Mouse (Mus musculus) heart, adult 18-20 months (tissue): Measurements from ENCODE around the gene Snx20. TPM values are rescaled to one million over a fixed set of nuclear protein-coding genes. Genes with fewer than 3 reads are reported as not detected.
A peak's percentile ranks its signal among the peaks of the same experiment; 100 is the strongest.

Experiments used
- DNase-seq, 2 experiments: peaks; one replicate each; pipeline ENCODE4 v3.0.0; 2021 to 2022; ENCODE audit warnings: mixed read lengths in 1 of 2
- long read RNA-seq, 2 experiments: library from polyadenylated mRNA; stranded (forward); transcript quantifications; one replicate each; pipeline ENCODE4 v2.0.0; 2021
- total RNA-seq, 2 experiments: library from RNA; stranded (reverse); gene quantifications; 2 replicates each; pipeline ENCODE4 v1.2.3; 2021

Gene Snx20
- total RNA-seq: 1 to 10 TPM; 1.1 to 3.0 TPM
- long read RNA-seq, experiment 1: 0 reads
- long read RNA-seq, experiment 2, partial matches to known transcripts: 0 of 1 reads
- long read RNA-seq, experiment 2, other reads (novel, unspliced or antisense): 0 of 1 reads

DNA sequence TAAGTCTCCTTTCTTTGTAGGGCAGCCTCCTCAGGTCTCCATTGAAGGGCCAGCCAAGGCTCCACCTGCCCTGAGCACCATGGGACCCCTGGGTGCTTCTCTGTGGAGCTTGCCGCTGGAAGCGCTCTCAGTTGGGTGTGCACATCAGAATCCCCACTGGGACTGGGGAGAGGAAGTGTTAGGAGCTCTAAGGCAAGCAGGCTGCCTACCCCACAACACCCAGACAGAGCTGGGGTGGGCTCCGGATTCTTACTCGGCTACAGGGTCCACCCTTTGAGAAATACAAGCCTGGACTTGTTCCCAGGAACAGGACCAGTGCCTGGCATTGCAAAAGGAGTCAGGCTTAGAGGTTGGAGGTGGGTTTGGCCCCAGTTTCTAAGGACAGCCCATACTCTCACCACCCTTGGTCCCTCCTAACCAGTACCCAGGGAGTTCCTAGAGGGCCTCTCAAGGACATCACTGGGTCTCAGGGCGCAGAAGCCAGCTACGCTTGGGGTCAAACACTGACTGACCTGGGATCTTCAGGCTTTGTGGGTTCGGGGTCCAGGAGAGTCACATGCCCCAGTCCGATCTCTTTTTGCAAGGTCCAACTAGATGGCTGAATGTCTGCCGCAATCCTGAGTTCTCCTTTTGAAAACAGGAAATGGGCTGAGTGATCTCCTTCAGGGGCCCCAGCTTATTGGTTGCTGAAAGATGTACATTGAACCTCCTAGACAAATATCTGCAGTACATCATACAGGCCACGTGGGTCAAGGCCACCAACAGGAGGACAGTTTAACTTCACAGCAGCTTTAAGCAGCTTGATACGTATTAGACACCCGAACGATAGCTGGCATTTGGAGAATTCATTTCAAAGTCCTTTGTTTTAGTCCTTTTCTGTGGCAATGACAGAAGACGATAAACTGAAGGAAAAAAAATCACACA, at the start of gene Snx20:
TSS of gene Snx20 (minus strand) at position 655 of the 924 bp plus-strand sequence.
- DNase-seq: peak; percentile 48 to 65

DNA sequence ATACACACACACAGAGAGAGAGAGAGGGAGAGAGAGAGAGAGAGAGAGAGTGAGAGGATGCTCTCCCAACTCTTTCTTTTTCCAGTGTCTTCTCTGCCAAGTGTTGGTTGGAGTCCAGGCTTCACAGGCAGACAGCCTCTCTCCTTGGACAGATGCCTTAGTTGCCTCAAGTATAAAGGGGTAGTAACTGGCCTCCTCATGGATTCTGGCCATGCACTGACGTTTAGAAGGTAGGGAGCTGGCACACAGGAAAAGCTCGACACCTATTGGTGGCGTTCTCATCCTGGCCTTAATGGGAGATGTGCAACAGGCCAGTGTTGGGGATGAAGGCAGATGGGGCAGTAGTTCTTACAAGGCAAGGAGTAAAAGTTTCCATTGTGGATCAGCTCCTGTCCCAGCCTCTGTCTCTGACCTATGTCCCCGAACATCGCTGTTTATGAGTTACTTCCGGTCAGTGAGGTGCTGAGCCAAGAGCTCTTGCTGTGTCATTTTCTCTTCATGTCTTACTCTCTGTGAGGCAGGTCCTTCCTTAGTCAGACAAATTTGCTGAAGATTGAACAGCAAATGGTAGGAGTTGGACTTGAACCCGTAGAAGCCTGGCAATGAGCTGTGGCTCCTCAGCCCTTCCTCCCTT, 47.8 kb upstream of the Snx20 start:
- no peak for DNase-seq

DNA sequence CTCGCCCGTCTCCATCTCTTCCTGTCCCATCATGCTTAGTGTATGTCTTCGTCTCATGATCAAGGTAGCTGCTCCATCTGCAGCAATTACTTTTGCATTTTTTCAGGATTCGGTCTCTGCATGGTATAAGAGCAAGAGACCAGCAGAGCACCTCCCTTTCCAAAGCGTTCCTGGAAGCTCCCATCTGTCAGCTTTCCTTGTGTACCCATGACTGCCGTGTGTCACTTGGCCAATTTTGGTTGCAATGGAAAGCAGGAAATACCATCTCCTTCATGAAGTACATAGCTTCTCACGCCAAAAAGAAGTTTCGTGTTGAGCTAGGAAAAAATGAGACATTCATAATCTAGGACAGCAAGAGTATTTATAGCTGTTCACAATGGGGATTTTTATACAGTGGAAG, 45.1 kb upstream of the Snx20 start:
- DNase-seq: no peak

DNA sequence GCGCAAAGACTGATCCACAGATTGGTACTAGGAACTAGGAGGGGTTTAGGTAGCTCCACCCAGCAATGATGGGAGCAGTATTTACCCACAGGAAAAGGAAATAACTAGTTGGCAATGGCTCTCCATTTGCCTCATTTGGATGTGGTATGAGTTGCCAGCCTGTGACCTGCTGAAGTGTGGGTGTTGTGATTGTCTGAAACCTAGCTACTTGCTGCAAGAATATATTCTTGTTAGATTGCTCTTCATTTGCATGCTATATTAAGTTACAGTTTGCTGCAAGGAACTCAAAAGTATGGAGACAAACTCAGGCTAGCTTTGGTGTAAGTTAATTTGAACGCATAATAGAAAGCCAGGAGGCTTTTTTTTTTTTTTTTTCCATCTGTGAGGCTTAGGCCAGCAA, 44.6 kb upstream of the Snx20 start:
- no peak for DNase-seq

DNA sequence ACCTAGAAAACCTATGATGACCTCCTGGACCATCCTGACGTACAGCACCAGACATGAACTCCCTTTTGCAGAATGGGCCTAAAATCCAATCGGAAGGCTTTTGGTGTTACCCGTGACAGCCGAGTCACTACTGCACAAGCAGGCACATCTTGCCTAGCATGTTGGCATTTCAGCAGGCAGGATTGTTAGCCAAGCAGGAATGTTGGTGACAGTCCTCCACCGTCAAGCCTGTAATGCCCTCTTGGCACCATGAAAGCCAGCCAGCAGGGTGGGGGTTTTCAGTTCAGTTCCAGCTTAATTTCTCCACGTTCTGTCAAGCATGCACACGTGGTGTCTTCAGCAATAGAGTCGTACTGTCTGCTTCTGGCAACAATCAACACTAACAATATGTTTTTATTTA, 41.1 kb upstream of the Snx20 start:
- DNase-seq: no peak

DNA sequence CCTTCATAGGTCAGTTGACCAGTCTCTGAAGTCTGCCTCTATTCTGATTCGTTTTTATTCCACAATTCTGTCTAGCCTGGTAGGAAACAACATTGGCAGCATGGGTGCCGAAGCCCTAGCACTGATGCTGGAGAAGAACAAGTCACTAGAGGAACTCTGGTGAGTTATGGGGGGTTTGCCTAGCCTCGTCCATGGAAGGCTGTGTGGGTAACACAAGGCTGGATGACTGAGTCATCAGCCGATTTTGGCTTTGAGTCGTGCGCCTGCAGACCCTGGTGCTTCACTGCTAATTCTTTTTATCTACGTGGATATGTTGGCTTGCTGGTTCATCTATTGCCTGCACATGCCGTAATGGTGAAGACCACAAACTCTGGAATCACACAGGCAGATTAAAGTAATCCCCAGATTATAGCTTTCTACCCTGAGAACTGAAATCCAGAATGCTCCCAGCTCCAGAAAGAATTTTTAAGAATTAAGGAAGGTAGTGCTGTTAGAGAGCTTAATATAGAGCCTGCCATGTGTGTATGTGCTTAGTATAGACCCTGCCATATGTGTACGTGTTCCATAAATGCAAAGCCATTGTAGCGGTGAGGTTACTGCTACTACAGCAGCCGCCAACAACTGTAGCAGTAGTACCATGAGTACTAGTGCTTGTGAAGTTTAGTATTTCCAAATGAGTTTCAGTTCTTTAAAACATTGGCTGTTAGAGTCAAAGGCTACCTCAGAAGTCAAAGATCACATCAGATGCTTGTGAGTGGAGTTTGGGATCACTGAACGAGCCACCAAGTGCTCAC, 39.6 kb upstream of the Snx20 start:
- no peak for DNase-seq

DNA sequence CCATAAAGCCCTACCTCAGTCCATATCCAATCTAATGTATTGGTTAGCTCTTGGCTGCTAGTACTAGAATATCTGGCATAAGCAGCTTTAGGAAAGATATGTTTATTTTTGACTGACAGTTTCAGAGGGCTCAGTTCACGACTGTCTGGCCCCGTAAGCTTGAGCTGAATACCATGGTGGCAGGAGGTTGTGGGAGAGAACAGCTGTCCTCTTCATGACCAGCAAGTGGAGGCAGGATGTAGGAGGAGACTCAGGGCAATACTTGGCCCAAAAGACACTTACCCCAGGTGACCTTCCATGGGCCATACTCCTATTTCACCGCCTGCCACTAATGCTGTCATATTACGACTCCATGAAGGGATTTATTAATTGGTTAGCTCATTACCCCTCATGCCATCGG, 37.9 kb upstream of the Snx20 start:
- no peak for DNase-seq

DNA sequence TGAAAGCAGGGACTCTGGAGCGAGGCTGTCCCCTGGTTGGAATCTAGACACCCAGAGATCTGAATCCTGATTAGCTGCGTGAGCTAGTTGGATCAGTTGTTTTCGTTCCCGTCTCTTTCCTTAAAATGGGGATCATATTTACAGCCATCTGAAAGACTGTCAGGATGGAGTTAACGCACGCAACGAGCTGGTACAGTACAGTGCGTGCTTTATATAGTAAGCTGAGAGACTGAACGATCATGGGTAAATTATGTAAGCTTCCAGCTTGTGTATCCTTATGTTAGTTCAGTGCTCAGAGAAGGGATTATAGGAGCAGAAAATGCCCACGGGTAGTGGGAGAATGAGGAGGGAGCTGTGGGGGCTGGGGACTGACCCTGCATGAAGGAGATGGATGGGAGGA, 35.6 kb upstream of the Snx20 start:
- DNase-seq: no peak

DNA sequence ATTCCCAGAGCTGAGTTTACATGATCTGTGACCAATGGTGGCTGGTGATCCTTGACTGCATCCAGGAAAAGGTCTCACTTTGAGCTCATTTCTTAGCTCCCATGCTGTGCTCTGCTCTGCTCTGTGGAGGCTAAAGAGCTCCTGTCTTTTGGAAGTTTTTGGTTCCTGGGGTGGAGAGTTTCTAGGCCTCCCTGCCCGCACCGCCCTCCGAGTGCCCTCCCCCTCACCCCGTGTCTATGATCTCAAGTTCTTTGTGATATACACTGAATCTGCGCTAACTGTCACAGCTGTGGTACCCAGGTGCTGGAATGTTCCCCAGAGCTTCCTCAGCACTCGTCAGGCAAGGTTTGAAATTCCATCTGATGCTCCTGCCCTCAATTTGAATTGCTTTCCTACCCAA, 34.9 kb upstream of the Snx20 start:
- no peak for DNase-seq

DNA sequence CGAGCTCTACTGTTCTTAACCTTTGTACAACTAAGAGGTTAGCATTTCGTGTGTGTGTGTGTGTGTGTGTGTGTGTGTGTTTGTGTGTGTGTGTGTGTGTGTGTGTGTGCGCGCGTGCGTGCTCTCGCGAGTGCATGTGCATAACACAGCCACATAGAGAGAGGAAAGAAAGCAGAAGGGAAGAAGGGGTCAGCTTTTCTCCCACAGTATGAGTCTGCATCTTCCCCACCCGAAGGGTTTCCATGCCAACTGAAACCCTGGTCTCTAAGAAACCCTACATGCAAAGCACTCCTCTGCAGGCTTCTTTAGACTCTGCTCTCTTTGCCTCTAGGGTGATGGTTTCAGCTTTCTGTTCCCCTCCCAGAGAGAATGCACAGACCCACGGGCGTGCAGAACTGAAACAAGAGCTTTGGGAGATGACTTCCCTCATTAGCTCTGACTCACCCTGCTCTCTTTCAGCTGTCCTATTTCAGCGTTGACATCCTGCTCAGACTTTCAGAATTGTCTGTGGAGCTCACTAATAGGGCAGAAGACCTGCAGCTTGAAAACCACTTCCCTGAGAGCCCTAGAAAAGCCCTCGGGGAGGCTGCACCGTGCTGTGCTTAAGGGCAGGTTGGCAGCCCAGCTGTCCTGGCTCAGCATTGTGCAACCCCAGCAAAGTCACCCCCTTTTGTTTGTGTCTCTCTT, 32.6 kb upstream of the Snx20 start:
- peak in 1 of 2 experiments; percentile 72 for DNase-seq

DNA sequence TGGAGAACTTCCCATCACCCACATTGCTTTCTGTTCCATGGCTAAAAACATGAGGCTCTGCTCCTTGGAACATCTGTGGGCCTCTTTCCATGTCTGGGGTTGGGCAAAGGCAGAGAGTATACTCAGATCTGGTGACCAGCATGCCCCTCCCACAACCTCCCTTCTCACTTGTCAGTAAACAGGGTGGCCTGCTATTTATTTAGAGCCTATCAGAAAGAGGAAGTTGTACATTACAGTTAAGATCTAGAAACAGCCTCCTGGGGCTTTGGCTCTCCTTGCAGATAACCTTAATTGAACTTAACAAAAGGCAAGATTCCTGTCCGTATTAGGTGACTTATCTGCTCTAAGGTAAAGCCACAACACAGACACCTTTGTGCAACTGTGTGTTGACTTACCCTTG, 30.5 kb upstream of the Snx20 start:
- peak; percentile 40 to 75 for DNase-seq

DNA sequence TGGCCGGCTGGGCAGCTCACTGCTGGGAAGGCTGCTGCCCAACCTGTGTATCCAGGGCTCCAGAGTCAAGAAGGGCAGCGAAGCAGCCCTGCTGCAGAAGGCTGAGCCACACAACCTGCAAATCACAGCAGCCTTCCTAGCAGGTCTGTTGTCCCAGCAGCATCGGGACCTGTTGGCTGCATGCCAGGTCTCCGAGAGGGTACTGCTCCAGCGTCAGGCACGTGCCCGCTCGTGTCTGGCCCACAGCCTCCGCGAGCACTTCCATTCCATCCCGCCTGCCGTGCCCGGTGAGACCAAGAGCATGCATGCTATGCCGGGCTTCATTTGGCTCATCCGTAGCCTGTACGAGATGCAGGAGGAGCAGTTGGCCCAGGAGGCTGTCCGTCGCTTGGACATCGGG, 29.0 kb upstream of the Snx20 start:
- no peak for DNase-seq

DNA sequence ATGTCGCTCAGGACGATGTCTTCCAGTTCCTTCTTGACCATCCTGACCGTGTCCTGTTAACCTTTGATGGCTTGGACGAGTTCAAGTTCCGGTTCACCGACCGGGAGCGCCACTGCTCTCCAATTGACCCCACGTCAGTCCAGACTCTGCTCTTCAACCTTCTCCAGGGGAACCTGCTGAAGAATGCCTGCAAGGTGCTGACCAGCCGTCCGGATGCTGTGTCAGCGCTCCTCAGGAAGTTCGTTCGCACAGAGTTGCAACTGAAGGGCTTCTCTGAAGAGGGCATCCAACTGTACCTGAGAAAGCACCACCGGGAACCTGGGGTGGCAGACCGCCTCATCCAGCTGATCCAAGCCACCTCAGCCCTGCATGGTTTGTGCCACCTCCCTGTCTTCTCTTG, 28.2 kb upstream of the Snx20 start:
- no peak for DNase-seq

DNA sequence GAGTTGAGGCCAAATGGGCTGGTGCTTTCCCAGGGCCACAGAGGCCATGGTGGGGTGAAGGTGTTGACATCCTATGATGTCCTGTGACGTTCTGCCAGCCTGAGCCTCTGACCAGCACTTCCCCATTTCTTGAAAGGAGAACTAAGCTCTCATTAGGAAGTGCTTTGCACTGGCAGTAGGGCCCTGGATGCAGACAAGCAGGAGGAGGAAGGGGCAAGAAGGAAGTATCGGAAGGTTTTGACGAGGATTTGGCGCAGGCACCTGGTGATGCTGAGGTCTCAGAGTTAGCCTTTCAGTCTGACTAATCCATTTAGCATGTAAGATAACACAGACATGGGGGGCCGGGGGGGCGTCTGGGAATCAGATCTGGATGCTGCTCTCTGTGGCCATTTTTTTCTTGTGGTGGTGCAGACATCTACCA, 26.5 kb upstream of the Snx20 start:
- DNase-seq: peak in 1 of 2 experiments; percentile 51

DNA sequence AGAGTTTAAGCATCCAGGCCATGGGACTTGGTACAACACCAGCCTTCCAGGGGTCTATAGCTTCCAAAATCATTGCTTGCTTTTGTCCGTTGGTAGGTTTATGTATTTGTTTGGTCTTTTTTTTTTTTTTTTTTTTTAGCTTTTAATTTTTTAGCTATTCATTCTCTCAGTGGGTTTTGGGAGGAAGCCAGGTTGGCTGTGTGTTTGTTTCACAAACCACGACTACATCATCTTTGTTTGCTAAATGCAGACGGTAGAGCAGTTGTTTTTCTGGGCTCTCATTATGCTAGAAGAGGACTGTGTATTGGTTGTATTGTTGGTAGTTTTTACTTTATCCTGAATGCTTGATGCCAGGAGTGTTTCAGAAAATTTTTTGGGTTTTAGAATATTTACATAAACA, 23.9 kb upstream of the Snx20 start:
- no peak for DNase-seq

DNA sequence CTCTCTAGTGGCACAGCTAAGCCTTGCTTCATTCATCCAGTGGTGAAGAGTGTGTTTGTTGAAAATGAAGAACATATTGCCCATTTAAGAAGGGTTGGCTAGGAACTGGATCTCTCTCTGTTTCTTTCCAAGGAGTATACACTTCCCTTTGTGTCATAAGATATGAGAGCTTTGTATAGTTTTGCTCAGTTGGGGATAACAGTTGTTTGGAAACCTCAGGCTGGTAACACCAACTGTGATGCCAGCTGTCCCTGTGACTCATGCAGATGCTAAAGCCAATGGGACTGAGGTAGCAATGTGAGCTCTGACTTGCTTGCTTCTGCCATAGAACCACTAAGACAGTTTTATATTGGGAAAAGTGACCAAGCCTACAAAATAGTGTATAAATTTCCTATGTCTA, 19.4 kb upstream of the Snx20 start:
- DNase-seq: no peak

DNA sequence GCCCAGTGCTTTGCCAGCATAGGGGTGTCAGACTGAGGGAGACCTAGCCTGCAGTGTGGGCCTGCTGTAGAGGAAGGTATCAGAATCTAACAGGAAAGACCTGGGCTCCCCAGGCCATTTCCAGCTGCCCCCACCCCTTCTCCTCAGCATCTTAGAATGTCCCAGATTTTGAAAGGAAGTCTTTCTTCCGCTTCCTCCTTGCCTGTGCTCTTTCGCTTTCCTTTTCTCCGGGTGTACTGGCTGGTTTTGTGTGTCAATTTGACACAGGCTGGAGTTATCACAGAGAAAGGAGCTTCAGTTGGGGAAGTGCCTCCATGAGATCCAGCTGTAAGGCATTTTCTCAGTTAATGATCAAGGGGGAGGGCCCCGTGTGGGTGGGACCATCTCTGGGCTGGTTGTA, 15.2 kb upstream of the Snx20 start:
- DNase-seq: peak; percentile 39 to 61

DNA sequence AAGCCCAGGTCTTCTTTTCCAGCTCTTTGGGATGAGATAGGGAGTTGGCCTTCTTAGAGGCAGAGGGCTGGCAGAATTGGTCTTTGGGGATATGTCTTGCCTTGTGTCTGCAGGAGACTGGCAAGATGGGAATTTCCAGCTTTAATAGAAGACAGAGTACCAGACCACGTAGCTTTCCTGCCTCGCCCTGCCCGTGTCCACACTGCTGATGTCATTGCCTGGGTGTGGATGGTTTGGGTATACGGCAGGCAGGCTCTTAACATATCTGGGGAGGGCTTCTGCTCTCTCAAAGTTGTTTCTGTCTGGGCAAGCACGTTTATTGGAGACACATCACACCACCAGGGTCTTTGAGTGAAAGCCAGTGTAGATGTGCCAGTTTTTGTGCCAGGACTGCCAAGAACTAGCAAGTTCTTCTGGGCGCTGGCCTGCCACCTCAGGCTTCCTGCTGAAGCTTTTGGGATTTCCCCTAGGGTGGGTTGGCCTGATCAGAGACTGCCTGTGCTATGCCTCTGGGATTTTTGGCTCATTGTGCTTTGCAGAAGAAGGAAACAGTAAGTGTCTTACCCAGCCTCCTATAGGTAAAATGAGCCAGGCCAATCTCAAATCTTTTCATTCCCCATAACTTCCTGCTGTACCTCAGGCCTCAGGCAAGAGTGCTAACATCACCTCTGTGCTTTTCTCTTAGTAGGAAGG, 14.2 kb upstream of the Snx20 start:
- DNase-seq: peak in 1 of 2 experiments; percentile 33

DNA sequence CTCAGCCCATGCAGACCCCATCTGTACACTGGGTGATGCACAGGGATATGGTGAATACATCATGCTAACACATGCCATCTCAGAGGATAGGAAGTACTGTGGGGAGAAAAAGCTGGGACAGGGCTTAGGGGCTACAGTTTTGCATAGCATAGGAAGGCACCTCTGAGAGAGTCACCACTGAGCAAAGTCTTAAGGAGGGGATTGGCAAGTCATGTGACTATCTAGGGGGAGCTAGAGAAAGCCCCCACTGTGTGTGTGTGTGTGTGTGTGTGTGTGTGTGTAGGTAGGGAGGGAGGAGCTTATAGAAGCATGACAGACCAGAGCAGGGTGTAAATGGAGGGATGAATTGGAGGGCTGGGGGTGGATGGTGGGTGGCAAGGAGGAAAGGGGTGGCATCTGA, 12.4 kb upstream of the Snx20 start:
- no peak for DNase-seq

DNA sequence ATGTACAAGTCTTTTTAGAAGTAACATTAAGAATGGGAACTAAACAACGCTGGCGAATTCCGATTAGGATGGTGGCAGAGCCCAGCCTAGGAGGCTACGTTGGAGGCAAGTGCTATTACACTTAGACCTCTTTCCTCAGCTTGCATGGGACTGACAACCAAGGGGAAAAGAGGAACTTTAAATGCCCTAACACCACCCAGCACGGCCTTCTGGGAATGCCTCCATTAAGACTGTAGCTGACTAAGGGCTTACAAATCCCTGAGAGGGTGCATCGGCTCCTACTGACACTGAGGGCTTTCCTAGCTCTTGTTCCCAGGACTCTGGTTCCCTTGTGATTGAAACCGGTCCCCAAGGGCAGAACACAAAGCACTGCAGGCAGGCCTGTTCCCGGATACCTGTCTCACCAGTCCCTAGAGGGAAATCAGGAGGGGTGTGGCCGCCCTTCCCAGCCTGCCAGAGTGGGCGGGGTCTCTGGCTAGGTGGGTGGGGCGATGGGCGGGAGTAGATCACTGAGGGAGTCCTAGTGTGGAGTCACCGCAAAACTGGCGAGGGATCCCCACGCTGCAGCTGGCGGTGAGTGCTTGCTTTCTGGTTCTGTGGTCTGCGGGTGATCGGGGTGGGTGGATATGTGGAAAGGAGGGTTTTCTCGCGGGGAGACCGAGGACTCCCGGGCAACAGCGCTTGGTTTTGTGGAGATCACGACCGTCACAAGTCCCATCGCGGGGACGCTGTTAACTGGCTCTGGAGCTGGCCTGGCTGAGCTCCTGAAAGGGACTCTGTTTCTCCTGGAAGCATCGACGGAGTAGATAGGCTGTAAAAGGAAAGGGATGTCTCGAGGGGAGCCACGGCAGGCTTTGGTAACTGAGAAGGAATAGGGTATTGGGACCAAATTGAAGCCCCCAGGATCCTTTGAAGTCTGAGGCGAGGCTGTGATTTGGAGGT, 11.2 kb upstream of the Snx20 start, which contains the start of gene Nod2:
TSS of gene Nod2 (plus strand) at position 479 of the 942 bp plus-strand sequence.
- DNase-seq: peak; percentile 93 to 94
